Mouse (Mus musculus) liver, postnatal 0 days (tissue): ENCODE measurements around the gene Ms4a6d.

Source experiments
- CTCF ChIP-seq: sonication (generic); IDR thresholded peaks from 2 replicates; pipeline ENCODE4 v1.5.1; 2016; ENCODE audit warnings: antibody characterized with exemption, low read depth
- EP300 ChIP-seq: IDR thresholded peaks from 2 replicates; pipeline ENCODE4 v1.6.1; 2016; ENCODE audit warnings: antibody characterized with exemption, low read depth, mild to moderate bottlenecking

- TF ChIP-seq EP300 (no peak), CTCF (no peak)
Measured at GRCm38 (mm10) chr19:11614805-11615204, 10.2 kb upstream of the Ms4a6d start.
